Mouse (Mus musculus) cerebellum, postnatal 25 days (tissue): ENCODE measurements around the gene Itpr2.

Experiments
- DNase-seq, 2 experiments: peaks; one replicate each; pipeline ENCODE4 v3.0.0; 2021; ENCODE audit warnings: mixed read lengths in 2 of 2

Itpr2 gene

DNA sequence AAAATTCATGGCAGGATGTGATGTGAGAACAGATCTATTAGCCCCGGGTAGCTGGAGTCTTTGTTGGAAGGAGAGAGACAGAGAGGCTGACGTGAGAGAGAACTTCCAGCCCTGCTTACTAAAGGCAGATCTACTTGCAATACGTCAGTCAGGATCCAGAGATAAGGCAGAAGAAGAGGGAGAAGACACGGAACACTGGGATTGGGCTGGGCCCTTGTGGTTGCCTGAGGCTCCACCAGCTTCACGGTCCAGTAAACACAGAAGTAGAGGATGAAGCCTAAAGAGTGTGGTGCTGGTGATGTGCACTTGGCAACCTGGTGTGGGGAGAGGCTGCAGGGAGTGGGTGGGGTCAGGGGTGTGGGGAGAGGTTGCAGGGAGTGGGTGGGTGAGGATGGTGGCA is 349.2 kb downstream of the Itpr2 start:
- peak; percentile 36 to 45 for DNase-seq

- no peak for DNase-seq
These were observed 360.9 kb downstream of the Itpr2 start for GRCm38 (mm10) chr6:146140966-146141585.

- DNase-seq: no peak
These were observed 361.9 kb downstream of the Itpr2 start for GRCm38 (mm10) chr6:146140171-146140570.

- peak in 1 of 2 experiments; percentile 37 for DNase-seq
These were observed 365.4 kb downstream of the Itpr2 start for GRCm38 (mm10) chr6:146136646-146137045.

- DNase-seq: no peak
These were observed 365.8 kb downstream of the Itpr2 start for GRCm38 (mm10) chr6:146136244-146136643.

GRCm38 (mm10) chr6:146135291-146135690 is 366.7 kb downstream of the Itpr2 start:
- no peak for DNase-seq

- no peak for DNase-seq
These were observed 368.1 kb downstream of the Itpr2 start for GRCm38 (mm10) chr6:146133921-146134320.

GRCm38 (mm10) chr6:146129066-146129465 is 373.0 kb downstream of the Itpr2 start:
- no peak for DNase-seq

DNA sequence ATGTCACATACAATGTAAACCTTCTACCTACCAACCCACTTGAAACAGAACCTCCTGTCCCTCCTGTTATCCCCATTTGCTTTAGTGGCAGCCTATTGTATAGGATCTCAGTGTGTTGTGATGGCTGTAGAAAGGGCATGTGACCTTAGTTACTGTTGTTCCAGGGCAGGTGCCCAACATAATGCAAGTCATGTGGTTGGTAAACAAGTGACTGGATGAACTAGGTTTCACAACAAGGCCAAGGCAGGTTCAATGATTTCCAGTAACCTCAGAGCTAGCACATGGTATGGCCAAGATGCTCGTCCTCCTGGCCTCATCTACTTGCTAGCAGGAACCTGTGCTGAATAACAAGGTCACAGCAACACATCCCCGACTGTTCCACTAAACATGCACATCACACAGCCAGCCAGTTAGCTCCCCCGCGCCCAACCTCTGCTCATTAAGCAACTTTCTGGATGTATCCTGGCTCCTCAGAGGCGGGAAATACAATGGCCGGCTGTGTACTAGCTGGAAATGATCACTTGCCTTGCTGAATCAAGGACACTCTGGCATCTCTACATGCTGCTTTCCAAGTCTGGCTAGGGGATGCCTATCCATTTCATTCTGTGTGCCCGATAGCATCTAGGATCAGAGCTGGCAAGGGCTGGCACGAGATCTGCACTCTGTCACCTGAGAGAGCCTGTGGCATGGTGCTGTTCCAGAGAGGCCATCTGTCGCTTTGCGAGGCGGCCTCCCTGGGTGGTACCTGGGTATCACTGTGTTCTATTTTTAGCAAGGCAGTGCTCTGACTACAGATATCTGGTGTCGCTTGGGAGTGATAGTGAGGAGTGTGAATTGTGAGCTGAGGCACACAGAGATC is 375.0 kb downstream of the Itpr2 start:
- DNase-seq: peak; percentile 93 to 94

DNA sequence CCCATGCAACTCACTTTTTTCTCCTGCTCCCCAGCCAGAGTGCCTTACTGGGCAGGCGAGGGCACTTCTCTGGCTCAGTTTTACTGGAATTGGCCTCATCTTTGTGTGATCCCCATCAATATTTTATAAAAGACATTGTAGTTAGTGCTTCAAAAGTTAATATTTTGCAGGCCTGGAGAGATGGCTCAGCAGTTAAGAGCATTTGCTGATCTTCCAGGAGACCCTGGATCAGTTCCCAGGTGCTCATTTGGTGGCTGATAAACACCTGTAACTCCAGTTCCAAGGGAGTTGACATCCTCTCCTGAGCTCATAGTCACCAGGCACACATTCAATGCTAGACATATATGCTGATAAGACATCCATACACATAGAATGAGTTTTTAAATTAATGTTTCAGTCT is 376.4 kb downstream of the Itpr2 start:
- no peak for DNase-seq

- DNase-seq: peak; percentile 23 to 33
These were observed 377.5 kb downstream of the Itpr2 start for GRCm38 (mm10) chr6:146124479-146124878.

DNA sequence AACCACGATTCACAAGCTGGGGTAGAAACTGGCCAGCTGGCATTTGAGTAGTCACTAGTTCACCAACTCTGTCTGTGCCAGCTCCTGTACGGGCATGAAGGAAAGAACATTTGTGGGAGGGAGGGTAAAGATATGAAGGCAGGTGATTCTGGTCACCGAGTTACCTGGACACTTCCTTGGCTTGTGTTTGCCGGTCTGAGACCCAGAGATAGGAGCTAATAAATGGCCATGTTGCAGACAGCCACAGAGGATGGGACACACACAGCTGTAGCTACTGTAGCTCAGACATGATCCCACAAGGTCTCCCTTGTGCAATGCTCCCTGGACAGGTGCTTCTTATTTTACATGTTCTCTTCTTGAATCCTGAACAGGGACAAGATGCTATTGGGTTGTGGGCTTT is 378.4 kb downstream of the Itpr2 start:
- no peak for DNase-seq

- DNase-seq: no peak
These were observed 381.9 kb downstream of the Itpr2 start for GRCm38 (mm10) chr6:146120172-146120571.

DNA sequence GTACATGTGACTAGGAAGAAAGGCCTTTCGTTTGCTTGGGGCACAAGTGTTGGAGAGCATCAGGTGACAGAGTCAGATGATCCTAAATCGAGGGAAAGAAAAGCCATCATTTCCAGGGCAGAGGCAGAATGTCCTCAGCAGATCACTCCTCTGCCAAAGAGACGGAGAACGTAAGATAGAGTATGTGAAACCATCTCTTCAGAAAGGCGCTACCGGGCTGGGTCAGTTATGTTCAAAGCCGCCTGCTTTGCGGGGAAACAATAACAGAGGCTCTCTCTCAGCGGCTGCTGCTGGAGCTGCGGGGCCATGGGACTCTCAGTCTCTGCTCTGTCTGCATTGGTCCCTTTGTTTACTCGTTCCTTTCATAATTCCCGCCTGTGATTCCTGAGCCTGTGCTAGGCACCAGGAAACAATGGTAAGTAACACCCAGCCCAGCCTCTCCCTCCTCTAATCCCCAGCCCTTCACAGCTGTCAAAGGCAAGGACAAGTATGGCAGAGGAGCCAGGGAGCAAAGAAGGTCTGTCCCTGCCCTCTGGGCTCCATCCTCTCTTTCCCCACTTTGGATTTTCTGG is 387.2 kb downstream of the Itpr2 start:
- no peak for DNase-seq

- no peak for DNase-seq
These were observed 388.0 kb downstream of the Itpr2 start for GRCm38 (mm10) chr6:146114071-146114470.

DNA sequence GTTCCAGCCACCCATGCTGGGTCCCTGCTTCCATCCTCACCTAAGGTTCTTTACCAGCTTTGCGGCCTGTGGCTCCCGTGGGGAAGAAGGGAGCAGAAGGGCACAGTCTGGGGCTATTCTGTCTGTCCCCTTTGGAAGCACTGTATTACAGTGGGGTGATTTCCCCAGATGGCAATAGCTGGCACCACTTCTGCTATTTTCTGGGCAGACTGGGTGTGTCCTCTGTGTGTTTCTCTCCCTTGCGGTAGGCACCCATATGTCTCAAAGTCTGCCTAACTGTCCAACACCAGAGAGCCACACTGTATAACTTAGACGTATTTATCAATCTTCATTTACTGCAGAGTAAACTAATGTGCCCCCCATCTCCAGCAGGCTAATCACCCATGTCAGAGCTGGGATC is 388.9 kb downstream of the Itpr2 start:
- no peak for DNase-seq

DNA sequence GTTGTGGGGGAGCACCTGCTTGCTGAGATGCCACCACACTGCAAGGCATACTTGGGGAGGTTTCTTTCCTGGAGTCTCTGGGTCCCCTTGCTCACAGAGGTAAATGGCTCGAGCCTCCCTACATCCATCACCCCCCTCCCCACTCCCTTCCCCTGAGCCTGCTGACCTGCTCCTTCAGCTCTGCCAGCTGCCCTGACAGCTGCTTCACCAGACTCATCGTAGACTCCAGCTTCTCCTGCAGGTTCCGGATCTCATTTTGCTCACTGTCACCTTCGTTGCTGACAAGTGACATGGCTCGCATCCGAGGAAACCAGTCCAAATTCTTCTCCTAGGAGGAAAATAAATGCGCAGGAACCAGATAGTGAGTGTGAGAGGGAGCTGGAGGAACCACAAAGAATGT is 389.8 kb downstream of the Itpr2 start:
- no peak for DNase-seq

GRCm38 (mm10) chr6:146111781-146112180 is 390.2 kb downstream of the Itpr2 start:
- DNase-seq: no peak

DNA sequence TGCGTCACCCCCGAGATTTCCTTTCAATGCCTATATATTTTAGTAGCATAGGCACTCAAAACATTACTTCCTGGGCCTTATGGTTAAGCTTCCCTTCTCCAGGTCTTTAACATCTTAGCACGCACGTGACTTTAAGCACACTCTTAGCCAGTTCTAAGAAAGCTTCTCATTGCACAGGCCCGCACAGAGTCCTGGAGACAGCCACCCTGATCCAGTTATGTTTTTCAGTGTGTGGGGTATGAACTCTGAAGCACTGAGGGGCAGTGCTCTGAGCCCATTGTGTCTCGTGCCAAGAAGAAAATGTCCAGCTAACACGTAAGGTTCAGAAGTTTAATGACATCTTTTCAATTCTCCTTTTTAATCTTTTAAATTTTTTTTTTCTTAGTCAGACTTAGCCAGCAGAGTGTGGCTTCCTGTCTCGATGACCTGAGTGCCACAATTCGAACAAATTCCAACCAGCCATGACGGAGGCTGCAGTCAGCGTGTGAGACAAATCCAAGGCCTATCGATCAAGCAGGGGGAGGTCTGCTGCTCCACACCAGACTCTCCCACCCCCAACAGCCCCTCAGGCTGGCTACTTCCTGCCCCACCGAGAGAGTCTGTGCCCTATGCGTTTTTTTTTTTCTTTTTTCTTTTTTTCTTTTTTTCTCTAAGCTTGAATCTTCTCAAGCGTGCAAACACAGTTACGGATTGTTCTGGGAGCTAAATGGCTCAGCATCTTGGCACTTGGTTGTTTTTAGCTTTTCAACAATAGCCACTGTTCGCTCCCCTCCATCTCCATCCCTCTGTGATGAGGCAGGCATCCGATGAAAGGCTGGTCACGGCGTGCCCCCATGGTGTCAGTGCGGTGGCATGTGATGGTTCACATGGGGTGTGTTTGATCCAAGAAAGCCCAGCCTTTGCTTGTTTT is 390.9 kb downstream of the Itpr2 start:
- peak in 1 of 2 experiments; percentile 26 for DNase-seq

DNA sequence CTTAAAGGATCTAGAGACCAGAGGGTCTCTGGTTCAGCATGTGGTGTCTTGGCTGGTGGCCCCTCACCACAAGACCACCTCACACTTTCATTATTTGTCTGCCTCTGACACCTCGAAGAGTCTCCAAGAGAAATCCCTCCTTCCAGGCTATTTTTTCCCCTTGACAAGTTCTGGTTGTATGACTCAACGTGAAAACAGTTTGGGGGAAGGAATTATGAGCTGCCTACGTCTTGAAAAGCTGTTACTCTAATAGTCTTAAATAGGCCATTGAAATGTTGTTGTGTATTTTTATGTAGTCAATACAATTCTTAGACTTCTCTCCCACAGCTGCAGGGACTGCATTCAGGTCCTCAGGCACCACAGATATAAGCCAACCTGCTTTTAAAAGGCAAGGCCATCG is 391.6 kb downstream of the Itpr2 start:
- no peak for DNase-seq

DNA sequence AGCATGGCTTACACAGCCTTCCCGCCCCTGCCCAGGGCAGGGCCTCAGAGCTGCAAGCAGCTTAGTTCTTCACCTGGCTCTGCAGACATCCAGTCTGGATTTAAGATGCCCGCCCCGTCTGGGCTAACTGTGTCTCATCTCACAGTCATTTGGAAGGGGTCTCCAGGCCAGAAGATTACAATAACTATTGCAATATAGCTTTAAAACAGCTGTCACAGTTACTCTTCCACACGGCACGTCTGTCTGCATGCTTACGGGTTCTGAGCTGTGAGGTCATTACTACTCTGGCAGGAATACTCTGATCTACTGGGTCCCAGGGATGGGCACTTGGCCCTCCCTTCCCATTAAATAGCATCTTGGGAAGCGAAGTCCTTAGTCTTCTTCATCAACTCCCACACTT is 393.3 kb downstream of the Itpr2 start:
- no peak for DNase-seq

DNA sequence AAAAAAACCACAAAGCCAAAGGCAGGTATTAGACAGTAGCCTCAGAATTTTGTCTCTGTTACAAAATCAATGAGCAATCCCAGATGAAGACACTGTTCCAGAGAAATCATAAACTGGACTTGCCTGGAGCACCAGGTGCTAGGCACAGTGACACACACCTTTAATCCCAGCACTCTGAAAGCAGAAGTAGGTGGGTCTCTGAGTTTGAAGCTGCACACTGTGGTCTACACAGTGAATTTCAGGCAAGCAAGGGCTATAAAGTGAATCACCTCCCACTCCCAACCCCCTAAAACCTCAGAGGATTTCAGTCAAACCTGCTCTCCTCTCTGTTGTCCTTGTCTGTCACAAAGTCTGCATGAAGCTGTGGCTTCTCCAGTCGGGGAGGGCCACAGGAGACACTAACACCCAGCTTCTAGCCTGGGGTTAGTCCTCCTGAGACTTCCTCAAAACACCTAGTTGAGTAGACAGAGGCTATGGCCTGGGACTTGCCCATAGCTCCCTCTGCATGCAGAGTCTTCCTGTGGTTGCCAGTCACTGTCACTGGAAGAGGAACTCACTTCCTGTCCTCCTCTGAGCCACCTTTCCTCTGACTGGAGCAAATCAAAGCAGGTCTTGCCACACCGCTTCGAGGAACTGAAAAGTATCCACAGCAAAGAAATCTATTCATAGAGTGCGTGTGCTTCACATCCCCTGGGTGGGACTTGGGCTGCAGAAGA is 394.7 kb downstream of the Itpr2 start:
- DNase-seq: no peak
